Mouse (Mus musculus) spleen, postnatal 0 days (tissue): ENCODE results near the gene Mmab. TPM values are rescaled to one million over a fixed set of nuclear protein-coding genes. Genes with fewer than 3 reads are reported as not detected.

ENCODE experiments used
- polyA plus RNA-seq: library from polyadenylated mRNA; unstranded; fragments of >200 nt; fragmentation: Nextera tagmentation; extraction: Ambion mirVana; gene quantifications from 2 replicates; pipeline ENCODE4 v1.2.1, GENCODE M21; 2015

Gene Mmab
- 5.7 and 6.3 TPM in 2 replicates for polyA plus RNA-seq

GRCm38 (mm10) chr5:114443566-114444367 is at the start of gene Mmab, which contains the start of gene Mvk:
TSS of gene Mmab (minus strand) at chr5:114444060.
TSS of gene Mvk (plus strand) at chr5:114444269.

Other genes starting within 250 kb of the Mmab start
- gene Foxn4, start 170.3 kb downstream of the Mmab start, polyA plus RNA-seq = 0.05 TPM in 1 of 2 replicates, not detected in the other
- gene Myo1h, start 154.9 kb downstream of the Mmab start, polyA plus RNA-seq = 1.5 and 2.0 TPM in 2 replicates
- 42.8 and 47.6 TPM in 2 replicates for gene Kctd10, start 63.6 kb downstream of the Mmab start, polyA plus RNA-seq
- gene Ube3b, start 63.5 kb downstream of the Mmab start, polyA plus RNA-seq = 15.4 and 20.2 TPM in 2 replicates
- gene Mvk, start 209 bp upstream of the Mmab start, polyA plus RNA-seq = 6.0 and 6.1 TPM in 2 replicates
- gene Fam222a, start 124.0 kb upstream of the Mmab start, polyA plus RNA-seq = 0.31 and 0.58 TPM in 2 replicates
- gene Trpv4, start 214.4 kb upstream of the Mmab start, polyA plus RNA-seq = 0.79 and 1.4 TPM in 2 replicates
- gene Gltp, start 246.9 kb upstream of the Mmab start, polyA plus RNA-seq = 51.1 and 60.1 TPM in 2 replicates